Mouse (Mus musculus) embryonic stem cell, embryonic (primary cell): ENCODE measurements at regions not wholly inside any gene's neighbourhood (a gene's known extent, or its start where the extent isn't known, plus 50 kb on each side); places are given as distances from the start of the nearest gene placed in this dataset.

Experiments used
- CTCF ChIA-PET, 4 experiments: fragments of 300-600 bp in 2 of 4; fragments of 350-600 bp in 2 of 4; sonication (Branson Sonifier 250); formaldehyde crosslinking; loops; one replicate each; lab custom pipeline; 2022; ENCODE audit warnings: inconsistent platforms in 2 of 4; lab: Charles Lee
- POLR2A ChIA-PET, 4 experiments: fragments of 300-600 bp in 2 of 4; fragments of 350-600 bp in 2 of 4; sonication (Branson Sonifier 250); formaldehyde crosslinking; loops; one replicate each; lab custom pipeline; 2022; ENCODE audit warnings: antibody characterized with exemption in 4 of 4, inconsistent platforms in 1 of 4; lab: Charles Lee

DNA sequence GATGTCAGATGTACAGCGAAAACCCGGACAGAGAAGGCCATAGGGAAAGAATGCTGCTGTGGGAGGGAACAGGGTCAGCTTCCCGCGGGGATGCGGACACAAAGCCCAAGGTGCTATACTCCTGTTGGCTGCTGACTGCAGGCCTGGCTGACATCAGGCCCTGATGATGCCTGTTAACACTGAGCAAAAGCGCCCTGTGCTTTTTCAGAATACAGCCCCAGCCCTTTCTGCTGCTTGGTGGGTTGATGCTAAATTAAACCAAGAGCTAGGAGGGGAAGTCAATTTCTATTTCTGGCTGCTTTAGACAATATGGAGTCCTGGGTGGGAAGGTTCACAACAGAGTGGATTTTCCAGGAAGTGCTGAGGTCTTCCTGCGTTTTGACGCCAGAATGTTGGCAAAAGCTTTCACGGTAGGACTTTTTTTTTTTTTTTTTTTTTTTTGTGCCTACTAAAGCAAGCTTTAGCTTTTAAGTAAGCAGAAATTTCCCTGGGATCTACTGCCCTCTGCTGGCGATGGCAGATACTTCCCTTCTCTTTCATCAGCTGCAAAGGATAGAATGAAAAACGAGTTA is 302.2 kb upstream of the Arglu1 start:
- ChIA-PET POLR2A (interaction anchor here (0.5 to 1.6 kb wide), 13 partner anchors 8 to 1424 kb away, joined by 3 to 12 read pairs (median 4); no protein-coding TSS in a partner anchor), CTCF (interaction anchor here (0.5 to 2.0 kb wide), 57 partner anchors 8 to 1633 kb away, joined by 3 to 13 read pairs (median 4); partner anchors contain the start of gene Arglu1 (in 1 of the 4))

DNA sequence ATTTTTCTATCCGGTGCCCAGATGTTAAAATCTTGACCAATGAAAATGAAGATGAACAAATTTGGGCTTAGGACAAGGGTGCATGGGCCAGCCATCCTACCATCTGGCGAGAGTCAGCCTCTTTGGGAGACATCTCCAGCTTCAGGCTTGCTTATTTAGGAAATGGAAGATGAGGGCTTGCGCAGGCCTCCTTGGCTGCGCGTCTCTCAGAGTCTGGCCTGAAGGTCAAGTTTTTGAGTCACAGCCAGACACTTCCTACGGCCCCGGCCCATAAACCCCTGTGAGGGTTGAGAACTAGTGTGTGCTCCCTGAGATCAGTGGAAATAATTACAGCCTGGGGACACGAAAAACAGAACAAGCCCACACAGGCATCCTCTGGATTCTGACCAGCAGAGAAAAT is 300.7 kb upstream of the Arglu1 start:
- ChIA-PET POLR2A (no interaction called here), CTCF (no interaction called here)

DNA sequence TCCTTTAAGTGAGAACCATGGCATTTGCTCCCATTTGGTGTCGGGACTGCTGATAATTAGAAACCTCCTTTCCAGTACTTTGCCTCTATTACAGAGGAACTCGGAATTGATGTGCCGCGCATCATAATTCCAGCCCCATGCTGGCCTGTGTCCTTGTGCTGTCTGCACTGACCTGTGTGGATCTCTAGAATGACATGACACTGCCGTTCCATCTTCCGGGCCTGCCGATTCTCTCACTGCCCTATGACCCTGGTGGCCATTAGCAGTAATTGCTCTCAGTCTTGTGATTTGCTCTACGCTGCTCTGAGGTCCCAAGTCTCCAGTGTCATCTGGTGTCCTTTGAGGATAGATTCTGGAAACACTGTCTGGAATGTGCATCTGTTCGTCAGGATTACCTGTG is 295.7 kb upstream of the Arglu1 start:
- ChIA-PET POLR2A (no interaction called here), CTCF (interaction anchor here in 2 of 4 experiments (1.0 to 1.1 kb wide), 2 partner anchors 328 to 330 kb away, joined by 3 read pairs; no protein-coding TSS in a partner anchor)

DNA sequence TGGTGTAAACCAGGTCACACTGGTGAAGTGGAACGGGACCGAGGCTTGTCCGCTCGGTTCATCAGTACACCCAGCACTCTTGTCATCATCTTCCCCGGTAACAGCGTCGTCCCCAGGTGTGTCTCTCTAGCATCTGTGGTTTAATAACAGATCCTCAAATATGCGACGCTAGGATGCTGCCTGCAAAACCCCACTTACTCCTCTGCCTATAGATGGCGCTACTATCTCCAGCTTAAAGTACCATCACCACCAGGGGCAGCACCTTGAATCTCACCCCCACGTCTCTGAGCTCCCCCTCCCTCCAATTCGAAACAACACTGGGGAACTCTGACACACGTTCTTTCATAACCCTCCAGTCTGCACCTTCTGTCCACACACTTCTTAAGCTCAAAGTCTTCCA is 295.1 kb upstream of the Arglu1 start:
- POLR2A ChIA-PET = interaction anchor here in 2 of 4 experiments (0.6 to 1.0 kb wide), 3 partner anchors 42 to 210 kb away, joined by 3 read pairs; no protein-coding TSS in a partner anchor

DNA sequence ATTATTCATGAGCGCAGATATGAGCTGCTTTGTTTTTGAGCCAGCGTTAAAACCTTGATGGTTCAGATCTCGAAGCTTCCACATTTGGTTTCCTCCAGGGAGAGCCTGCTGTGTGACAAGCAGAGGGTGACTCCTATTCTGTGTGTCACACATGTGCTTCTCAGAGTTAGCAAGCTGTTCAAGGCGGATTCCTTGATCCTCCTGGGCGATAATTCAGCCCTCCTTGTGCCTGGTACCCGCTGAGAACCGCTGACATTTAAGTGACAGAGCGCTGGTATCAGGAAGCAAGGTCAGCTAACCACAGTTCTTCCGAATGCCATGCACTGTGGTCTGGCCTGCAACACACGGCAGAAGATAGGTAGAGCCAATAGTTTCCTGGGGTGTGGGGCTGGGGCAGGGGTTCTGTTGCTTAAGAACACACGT is 294.5 kb upstream of the Arglu1 start:
- ChIA-PET POLR2A (interaction anchor here (0.6 to 1.8 kb wide), 21 partner anchors 8 to 1253 kb away, joined by 3 to 10 read pairs (median 3); partner anchors contain the start of gene Arglu1 (in 1 of the 4)), CTCF (interaction anchor here (0.5 to 2.4 kb wide), 12 partner anchors 8 to 958 kb away, joined by 3 to 11 read pairs (median 3); partner anchors contain the start of gene Efnb2 (in 1 of the 4))

More for the DNA sequence above, 295.1 kb upstream of the Arglu1 start:
- CTCF ChIA-PET = interaction anchor here in 3 of 4 experiments (0.5 to 2.4 kb wide), 10 partner anchors 7 to 959 kb away, joined by 3 to 11 read pairs (median 3); partner anchors contain the start of gene Efnb2 (in 1 of the 3)

DNA sequence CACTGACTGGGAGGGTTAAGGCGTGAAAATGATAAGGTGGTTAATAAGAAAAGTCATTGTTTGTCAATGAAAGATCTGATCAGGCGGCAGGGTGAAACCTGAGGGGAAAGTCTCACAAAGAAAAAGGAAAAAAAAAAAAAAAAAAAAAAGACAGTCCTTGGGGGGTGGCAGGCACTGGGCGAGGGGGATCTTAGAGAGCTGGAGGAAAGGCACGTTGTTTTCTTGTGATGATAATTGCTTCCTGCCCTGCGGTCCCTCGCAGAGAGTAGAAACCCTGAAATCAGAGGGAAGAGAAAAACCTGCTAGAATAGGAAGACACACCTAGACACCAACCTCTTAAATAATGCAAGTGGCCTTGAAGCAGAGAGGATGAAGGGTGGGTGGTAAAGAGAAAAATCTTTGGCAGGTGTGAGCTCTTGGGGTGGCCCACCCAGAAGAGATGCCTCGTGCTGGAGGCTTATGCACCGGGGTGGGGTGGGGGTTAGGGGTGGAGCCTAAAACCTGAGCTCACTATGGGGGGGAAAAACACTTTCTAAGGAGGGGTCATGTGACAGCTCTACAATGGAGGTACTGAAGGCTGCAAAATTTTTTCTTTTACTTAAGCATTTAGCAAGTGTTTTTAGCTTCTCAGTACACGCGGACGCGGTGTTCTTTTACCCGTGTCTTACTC is 294.0 kb upstream of the Arglu1 start:
- ChIA-PET CTCF (interaction anchor here (0.7 to 2.4 kb wide), 10 partner anchors 8 to 549 kb away, joined by 3 to 12 read pairs (median 3); partner anchors contain the start of gene Efnb2 (in 1 of the 4)), POLR2A (interaction anchor here (0.5 to 1.8 kb wide), 27 partner anchors 9 to 1253 kb away, joined by 3 to 10 read pairs (median 3); partner anchors contain the start of gene Arglu1 (in 1 of the 4))

DNA sequence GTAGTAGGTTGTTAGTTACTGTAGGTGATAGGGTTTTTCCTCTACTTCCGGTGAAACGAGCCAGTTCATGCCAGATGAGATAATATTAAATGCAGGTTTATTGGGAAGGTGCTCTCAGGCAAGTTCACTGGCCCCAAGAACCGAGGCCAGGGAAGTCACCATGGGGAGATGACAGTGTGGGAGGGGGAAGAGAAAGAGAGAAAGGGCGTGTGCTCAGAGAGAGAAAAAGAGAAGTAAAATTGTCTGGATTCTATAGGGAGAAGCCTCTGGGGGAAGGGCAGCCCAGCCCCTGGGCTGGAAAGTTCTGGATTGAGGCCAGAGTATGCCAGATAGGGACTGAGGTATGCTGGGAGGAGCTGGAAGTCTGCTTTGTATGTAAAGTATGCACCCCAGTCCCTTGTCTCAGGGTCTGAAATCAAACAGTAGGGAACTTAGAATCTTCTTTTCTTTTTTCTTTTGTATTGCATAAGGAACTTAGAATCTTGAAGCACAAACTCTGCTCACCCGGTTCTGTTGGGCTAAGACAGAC is 292.9 kb upstream of the Arglu1 start:
- POLR2A ChIA-PET = interaction anchor here (0.6 to 1.8 kb wide), 8 partner anchors 9 to 554 kb away, joined by 3 to 7 read pairs (median 4); no protein-coding TSS in a partner anchor
- CTCF ChIA-PET = interaction anchor here in 2 of 4 experiments (0.5 to 2.4 kb wide), 3 partner anchors 10 to 456 kb away, joined by 3 to 11 read pairs (median 3); no protein-coding TSS in a partner anchor

DNA sequence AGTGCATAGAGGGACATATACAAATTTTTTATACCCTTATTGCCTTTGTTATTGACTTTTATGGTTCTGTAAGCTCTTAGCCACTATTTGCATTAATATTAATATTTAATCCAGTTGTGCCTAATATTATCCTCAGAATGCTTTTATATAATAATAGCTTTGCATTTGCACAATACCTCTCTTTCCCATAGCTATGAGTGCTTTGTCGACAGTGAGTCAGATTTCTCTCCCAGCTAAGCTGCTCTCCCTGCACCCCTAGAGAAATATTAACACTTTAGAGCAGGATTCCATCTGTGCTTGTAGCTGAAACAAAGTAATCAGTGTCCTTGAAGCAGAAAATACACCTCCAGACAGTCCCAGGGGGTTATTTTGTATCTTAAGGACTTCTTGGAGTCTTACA is 288.6 kb upstream of the Arglu1 start:
- POLR2A ChIA-PET = no interaction called here
- CTCF ChIA-PET = no interaction called here

DNA sequence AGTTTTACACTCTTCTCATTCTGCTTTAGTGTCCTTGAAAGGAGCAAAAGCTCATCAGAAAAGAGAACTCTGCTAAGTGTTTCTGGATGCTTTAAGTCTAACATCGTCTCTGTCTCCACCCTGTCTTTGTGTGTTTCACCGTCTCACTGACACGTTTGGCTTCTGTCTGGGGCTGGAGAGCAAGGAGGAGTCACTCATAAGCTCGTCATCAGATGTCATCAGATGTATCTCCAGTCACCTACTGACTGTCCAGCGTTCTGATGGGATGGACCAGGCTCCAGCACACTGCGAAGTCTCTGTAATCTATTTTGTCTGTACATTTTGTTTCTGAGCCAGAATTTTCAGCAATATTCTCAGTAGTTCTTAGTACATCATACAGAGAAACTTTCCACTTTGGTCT is 283.4 kb upstream of the Arglu1 start:
- POLR2A ChIA-PET = interaction anchor here in 1 of 4 experiments (1.7 kb wide), 1 partner anchor 10 kb away, joined by 5 read pairs; no protein-coding TSS in a partner anchor
- CTCF ChIA-PET = interaction anchor here in 1 of 4 experiments (1.0 kb wide), 1 partner anchor 11 kb away, joined by 3 read pairs; no protein-coding TSS in a partner anchor

DNA sequence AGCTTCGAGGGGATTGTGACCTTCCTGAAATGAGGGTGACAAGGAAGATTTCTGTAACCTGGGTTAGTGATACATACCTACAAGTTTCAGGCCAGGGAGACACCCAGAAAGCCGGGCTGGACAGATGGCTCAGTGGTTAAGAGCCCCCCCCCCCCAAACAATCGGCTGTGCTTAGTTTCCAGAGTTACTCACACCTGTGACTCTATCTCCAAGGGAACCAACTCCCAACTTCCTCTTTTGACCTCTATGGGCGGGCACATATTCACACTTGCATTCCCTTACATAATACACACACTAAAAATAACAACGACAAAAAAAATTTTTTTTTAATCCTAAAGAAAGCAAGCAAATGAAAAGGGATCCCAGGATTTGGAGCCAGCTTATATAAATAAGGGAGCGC is 283.0 kb upstream of the Arglu1 start:
- ChIA-PET CTCF (interaction anchor here in 1 of 4 experiments (1.0 kb wide), 1 partner anchor 11 kb away, joined by 3 read pairs; no protein-coding TSS in a partner anchor), POLR2A (interaction anchor here in 1 of 4 experiments (1.7 kb wide), 1 partner anchor 11 kb away, joined by 5 read pairs; no protein-coding TSS in a partner anchor)

DNA sequence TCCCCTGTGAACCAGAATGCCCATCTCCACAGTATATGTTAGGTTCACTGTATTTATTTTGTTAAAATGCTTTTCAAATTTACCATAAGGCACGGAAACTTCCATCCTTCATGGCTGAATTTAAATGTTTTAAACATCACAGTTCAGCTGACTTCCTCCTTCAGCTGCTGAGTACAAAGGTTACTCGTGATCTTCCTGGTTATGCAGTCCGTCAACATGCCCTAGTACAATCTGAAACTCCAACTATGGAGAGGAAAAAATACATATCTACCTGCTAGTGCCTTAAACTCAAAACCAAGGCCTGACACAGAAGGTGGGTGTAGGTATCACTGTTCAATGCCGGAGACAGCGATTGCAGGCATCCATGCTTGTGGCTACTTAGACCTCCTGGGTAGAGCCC is 280.5 kb upstream of the Arglu1 start:
- CTCF ChIA-PET = no interaction called here
- POLR2A ChIA-PET = no interaction called here

DNA sequence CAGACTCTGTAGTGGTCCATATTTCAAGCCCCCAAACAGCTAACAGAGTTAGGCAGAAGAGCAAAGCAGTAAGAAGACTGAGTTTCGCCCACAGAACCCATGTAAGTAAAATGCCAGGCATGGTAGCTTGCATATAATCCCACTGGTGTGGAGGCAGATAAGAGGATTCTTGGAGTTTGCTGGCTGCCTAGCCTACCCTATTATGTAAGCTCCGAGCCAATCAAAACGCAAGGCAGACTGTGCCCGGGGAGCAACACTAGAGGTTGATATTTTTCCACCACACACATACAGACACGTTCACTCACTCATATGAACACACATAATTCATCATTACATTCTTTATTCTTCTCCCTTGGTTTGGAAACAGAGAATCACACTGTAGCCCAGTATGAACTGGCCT is 280.0 kb upstream of the Arglu1 start:
- POLR2A ChIA-PET = no interaction called here
- CTCF ChIA-PET = no interaction called here

DNA sequence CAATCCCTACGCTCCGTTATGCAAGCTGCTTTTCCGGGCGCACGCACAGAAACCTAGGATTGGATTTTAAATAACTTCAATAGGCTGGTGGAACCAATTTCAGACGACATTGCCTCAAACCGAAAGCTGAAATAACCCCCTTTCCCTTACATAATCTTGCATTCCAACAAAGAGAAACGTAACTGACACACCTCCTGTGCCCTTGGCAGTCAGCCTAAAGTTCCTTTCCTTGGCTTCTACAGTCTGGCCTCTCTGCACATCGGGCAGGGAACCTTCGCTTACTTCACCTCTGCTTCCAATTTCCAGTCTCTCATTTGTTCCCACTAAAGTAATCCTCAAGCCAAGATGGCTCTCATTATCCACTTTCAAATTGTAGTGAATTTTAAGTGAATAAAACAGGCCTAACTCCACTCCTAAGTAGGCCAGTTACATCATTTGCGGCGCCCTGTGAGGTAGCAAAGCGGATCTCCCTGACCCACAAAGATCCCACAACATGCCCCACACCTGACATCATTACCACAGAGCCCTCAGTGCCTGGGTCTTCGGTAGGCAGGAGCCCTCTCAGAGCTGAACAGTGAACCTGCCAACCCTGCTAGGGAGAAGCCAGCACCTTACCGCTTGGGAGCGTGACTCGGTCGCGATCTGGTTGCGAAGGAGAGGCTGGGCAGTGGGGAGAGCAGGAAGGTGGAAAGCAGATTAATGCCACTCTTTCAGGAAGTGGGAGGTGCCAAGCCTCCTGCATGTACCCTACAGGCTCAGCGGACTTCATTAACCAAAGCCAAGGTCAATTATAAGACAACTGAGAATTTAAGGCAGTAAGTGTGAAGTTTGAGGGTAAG is 279.0 kb upstream of the Arglu1 start:
- ChIA-PET CTCF (interaction anchor here in 2 of 4 experiments (0.6 to 1.3 kb wide), 2 partner anchors 16 kb away, joined by 3 read pairs; no protein-coding TSS in a partner anchor), POLR2A (interaction anchor here in 1 of 4 experiments (1.2 kb wide), 1 partner anchor 12 kb away, joined by 4 read pairs; no protein-coding TSS in a partner anchor)

DNA sequence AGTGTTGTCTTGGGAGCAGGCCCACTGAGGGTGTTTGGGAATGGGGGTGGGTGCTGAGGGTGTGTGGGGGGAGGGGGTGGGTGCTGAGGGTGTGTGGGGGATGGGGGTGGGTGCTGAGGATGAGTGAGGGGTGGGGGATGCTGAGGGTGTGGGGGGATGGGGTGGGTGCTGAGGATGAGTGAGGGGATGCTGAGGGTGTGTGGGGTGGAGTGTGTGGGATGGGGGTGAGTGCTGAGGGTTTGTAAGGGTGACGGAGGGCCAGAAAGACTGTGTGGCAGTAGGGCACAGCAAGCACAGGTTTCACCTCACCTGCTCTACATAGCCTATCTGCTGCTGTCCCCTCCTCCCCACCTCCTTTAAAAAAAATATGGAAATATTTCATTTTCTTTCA is 276.3 kb upstream of the Arglu1 start:
- ChIA-PET CTCF (no interaction called here), POLR2A (interaction anchor here in 1 of 4 experiments (0.6 kb wide), 1 partner anchor 18 kb away, joined by 3 read pairs; no protein-coding TSS in a partner anchor)

DNA sequence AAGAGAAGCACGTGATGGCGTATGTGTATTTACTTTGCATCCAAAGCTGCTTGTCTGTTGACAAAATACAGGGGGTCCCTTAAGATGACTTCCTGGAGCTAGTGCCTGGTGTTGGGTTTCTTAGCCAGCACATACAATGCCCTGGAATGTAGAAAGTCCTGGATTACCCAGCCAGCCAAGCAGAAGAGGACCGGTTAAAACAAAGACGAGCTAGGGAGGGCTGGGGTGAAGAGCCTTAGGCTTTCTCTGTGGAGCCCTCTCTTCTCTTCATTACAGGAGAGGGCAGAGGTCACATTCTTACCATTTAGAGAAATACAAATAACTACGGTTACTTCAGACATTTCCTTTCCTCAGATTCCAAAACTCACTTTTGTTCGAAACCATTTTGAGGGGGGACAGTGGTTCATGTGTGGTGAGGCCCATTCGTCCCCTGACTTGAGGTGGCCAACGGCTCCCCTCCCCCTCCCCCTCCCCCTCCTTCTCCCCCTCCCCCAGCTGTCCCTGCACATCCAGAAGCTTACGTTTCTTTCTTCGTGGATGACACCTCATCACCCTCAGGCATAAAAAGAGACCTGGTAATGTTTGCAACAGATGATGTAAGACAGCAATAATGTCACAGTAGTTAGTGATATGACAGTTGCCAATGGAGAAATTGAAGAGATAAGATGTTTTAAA is 275.8 kb upstream of the Arglu1 start:
- ChIA-PET POLR2A (interaction anchor here in 2 of 4 experiments (0.6 to 0.8 kb wide), 2 partner anchors 18 kb away, joined by 3 read pairs; no protein-coding TSS in a partner anchor), CTCF (no interaction called here)

DNA sequence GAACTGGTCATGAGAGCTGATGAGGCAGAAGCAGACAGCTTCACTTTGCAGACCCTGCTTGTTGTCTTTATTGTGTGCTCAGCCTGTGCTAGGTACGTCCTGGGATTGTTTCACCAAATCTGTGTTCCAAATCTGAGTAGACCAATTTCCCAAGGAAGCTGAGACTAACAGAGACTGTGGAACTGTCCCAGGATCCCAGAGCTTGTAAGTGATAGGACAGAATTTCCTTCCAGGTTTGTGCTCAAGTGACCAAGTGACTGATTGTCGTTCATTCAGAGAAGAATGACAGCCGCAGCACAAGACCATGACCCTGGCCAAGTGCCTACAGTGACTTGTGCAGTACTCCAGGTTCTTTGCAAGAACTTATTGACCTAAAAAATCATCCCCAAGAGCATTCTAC is 269.9 kb upstream of the Arglu1 start:
- POLR2A ChIA-PET = no interaction called here
- CTCF ChIA-PET = interaction anchor here in 1 of 4 experiments (0.6 kb wide), 1 partner anchor 409 kb away, joined by 4 read pairs; no protein-coding TSS in a partner anchor

DNA sequence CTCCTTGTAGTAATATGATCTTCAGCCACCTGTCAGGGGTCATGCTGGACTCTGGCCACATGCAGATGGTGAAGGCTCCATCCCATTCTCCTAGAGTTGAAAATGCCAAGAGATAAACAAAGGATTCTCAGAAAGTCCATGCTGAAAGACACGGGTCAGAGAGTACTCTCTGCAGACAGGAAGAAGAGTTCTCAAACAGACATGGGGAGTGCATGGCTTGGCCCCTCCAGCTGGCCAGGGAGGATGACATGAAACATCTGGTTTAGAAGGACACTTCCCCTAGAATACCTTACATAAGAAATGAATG is 269.4 kb upstream of the Arglu1 start:
- POLR2A ChIA-PET = no interaction called here

More for the DNA sequence above, 269.4 kb upstream of the Arglu1 start:
- CTCF ChIA-PET = interaction anchor here in 1 of 4 experiments (0.6 kb wide), 1 partner anchor 408 kb away, joined by 4 read pairs; no protein-coding TSS in a partner anchor
